Mouse (Mus musculus) spleen, adult 2 months (tissue): ENCODE measurements around the gene Fbxo33.

Experiments
- CTCF ChIP-seq: fragments of 200-500 bp; IDR thresholded peaks from 2 replicates; pipeline ENCODE4 v1.5.1; 2011; ENCODE audit warnings: mild to moderate bottlenecking, inconsistent platforms; ENCODE audit not compliant: insufficient read depth, insufficient read length, insufficient replicate concordance; ENCODE audit errors: extremely low read depth
- POLR2A ChIP-seq: fragments of 200-500 bp; IDR thresholded peaks from 2 replicates; pipeline ENCODE4 v1.6.1; 2011; ENCODE audit warnings: low read depth, low read length, inconsistent platforms

DNA sequence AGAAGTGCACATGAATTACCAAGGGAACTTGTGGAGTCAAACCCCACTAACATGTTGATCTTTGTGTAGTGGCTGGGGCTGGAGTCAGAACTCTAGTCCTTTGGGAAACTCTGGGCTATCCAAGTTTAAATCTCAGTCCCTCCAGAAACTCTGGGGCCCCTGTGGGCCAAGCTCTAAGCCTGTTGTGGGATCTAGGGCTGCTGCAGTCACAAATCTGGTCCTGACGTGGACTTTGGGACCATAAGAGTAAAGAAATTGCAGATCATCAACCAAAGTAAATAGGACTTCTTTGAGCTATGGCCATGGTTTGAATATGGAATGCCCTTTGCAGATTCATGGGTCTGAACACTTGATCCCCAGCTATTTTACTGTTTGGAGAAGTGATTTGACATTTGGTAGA lies 29.4 kb upstream of the Fbxo33 start:
- no peak for TF ChIP-seq CTCF
- TF ChIP-seq POLR2A = no peak
